Mouse (Mus musculus) hindbrain, embryonic 12.5 days (tissue): Measurements from ENCODE around the gene AU022751. TPM values are rescaled to one million over a fixed set of nuclear protein-coding genes. Genes with fewer than 3 reads are reported as not detected.
"Not testable (repeated sequence)": the region's sequence is repeated elsewhere in the genome, so short reads cannot be mapped to it uniquely, and the experiment has no call there.

ENCODE experiments used
- ATAC-seq: fragments of 200-750 bp; cut with Nextera tagmentation; 2 replicates; pipeline ENCODE4 v1.8.0; 2017; ENCODE audit warnings: moderate TSS enrichment; ENCODE audit not compliant: low FRiP score
- H3K27ac ChIP-seq: fragments of 300-500 bp; sonication (generic); 2 replicates; pipeline ENCODE4 v1.5.1; 2016; ENCODE audit warnings: mild to moderate bottlenecking
- H3K27me3 ChIP-seq: fragments of 300-500 bp; sonication (generic); 2 replicates; pipeline ENCODE4 v1.6.1; 2016; ENCODE audit warnings: mild to moderate bottlenecking
- H3K36me3 ChIP-seq: fragments of 300-500 bp; sonication (generic); 2 replicates; pipeline ENCODE4 v1.6.1; 2016; ENCODE audit warnings: mild to moderate bottlenecking
- H3K4me1 ChIP-seq: fragments of 300-500 bp; sonication (generic); 2 replicates; pipeline ENCODE4 v1.6.1; 2016
- H3K4me2 ChIP-seq: fragments of 300-500 bp; sonication (generic); replicated peaks from 2 replicates; pipeline ENCODE4 v1.6.1; 2016; ENCODE audit warnings: mild to moderate bottlenecking
- H3K4me3 ChIP-seq: fragments of 300-500 bp; sonication (generic); 2 replicates; pipeline ENCODE4 v1.5.1; 2016; ENCODE audit warnings: mild to moderate bottlenecking
- H3K9ac ChIP-seq: fragments of 300-500 bp; sonication (generic); 2 replicates; pipeline ENCODE4 v1.6.1; 2016; ENCODE audit warnings: mild to moderate bottlenecking, moderate library complexity
- H3K9me3 ChIP-seq: fragments of 300-500 bp; sonication (generic); replicated peaks from 2 replicates; pipeline ENCODE4 v1.6.1; 2016; ENCODE audit warnings: mild to moderate bottlenecking
- WGBS: fragments of 180-500 bp; shearing (Covaris S2); methylation state at CpG from one replicate; pipeline ENCODE4 v1.1.7; 2016; 5-methylcytosine and 5-hydroxymethylcytosine counted together
- microRNA-seq: library from miRNA; unstranded; fragments of <30 nt; microRNA quantifications from one replicate; pipeline ENCODE4, GENCODE M21; 2017
- polyA plus RNA-seq: library from polyadenylated mRNA; unstranded; fragments of >200 nt; fragmentation: Nextera tagmentation; extraction: Ambion mirVana; gene quantifications from 2 replicates; pipeline ENCODE4 v1.2.1, GENCODE M21; 2016

Gene AU022751
- polyA plus RNA-seq: not detected in 2 replicates

DNA sequence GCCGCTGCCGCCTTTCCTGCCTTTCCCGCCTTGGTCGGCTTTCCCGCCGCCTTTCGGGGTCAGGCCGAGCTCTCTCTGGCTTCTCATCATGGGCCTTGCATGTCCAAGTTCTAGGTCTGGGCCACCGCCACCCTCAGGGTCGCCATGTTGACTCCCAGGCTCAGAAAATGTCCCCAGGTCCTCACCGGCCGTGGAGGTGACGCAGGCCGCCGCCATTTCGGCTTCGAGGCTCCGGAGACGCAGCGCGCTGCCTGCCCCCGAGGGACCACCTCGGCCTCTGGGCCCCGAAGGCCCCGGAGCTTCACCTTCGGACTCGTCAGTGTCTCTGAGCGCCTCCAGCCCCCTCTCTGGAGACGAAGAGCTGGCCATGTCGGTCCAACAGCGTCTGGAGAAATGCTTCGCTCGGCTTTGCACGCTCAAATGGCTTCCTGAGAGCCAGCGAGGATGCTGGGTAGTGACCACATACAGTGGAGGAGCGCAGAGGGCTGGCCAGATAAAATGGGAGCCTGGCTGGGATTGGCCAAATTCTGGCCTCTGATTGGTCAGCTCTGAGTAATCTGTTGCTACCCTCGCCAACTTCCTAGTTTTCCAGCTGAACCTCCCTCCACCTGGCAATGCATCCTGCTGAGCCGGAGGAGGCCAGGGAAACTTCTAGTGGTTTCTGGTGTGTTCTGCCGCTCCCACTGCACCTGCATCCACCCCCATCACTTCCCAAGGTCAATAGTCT, at the start of gene AU022751:
TSS of gene AU022751 (minus strand) at position 466 of the 727 bp plus-strand sequence.
- H3K9me3 ChIP-seq: peaks cover 18% of the 10 kb centered on the region

DNA sequence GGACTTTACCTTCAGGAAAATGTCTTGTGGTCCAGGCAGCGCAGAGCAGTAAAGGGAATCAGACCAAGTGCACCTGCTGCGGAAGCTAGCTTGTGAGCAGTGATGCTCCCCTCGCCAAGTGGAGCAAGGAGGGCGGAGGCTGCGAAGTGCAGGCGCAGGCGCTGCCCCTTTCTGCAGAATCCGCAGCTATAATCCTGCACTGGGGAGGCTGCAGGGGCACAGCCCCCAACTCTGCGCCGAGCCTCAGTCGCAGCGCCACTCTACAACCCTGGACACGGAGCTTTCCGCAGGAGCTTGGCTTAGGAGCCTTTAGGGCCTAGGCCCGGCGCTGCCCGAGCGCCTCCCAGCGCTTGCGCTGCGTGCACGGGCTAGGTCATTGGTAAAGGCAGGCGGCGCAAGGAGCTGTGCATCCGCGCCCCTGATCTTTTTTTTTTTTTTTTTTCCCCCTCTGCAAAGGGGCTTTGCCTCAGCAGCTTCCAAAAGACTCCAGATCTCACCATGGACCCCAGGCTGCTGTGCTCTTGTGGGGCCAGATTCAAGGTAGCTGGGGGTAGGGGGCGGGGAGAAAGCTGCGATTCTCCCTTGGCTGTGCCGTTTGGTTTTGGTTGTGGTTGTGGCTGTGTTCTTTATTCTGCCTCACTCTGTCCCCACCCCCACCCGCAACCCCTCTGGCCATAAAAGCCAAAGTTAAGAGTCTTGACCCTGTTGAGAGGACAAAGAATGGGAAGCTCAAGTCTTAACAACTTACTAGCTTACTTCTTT, 9.0 kb upstream of the AU022751 start:
- Histone ChIP-seq H3K9ac (peak overlapping the region; percentile 53; the same call in 1 of the 2 replicates), H3K4me1 (no peaks in the 10 kb centered on the region), H3K36me3 (no peaks in the 10 kb centered on the region), H3K27ac (no peak overlapping the region), H3K4me2 (peak overlapping the region; percentile 53), H3K9me3 (no peaks in the 10 kb centered on the region), H3K4me3 (peak overlapping the region; percentile 42), H3K27me3 (no peaks in the 10 kb centered on the region)
- peak; percentile 93 for ATAC-seq
- WGBS: 13% methylated on average over 30 of the region's 30 CpGs

More for the DNA sequence above, at the start of gene AU022751:
- no peak within 1 kb of the TSS for H3K4me3 ChIP-seq
- no peaks in the 10 kb centered on the region for H3K4me1 ChIP-seq
- WGBS: 86% methylated on average over 39 of the region's 39 CpGs
- H3K27me3 ChIP-seq: no peaks in the 10 kb centered on the region
- H3K27ac ChIP-seq: no peak within 1 kb of the TSS
- H3K4me2 ChIP-seq: no peak within 1 kb of the TSS
- H3K9ac ChIP-seq: no peak within 1 kb of the TSS
- H3K36me3 ChIP-seq: no peaks in the 10 kb centered on the region
- no peak for ATAC-seq

DNA sequence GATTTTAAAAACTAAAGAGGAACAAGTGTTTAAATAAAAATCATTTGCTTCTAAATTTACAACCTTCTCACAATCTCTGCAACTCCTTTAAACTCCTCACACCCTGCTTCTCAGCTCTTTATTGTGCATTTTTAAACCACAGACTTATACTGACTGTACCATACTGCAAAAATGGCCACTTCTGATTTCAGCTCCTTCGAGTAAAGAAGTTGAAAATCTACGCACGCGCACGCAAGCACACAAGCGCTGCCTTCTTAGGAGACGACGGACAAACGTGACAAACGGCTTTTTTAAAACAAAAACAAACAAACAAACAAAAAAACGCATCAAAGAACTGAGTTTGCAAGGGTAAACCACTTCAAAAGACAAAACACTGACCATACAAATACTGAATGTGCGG, 8.3 kb upstream of the AU022751 start:
- 0 out of 2 replicates have a peak, but pooled peaks have one; percentile 22 for ATAC-seq
- H3K4me3 ChIP-seq: peak overlapping the region; percentile 42
- WGBS: 22% methylated on average over 12 of the region's 12 CpGs

DNA sequence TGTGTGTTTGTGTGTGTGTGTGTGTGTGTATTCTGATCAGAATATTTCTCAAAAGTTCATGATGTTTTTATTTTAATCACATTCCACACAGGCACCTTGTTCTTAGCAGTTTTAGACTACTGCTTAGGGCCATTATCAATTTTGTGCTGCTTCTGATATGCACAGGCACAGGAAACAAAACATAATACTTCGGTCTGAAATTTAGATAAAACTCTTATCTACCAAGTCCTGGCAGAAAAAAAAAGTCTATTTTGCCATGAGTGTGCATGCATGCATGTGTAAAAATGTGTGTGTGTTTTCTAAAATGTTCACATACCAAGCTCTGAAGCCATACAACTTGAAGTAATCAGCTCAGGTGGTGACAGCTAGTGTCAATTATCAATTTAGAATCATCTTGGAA, 21.7 kb downstream of the AU022751 start:
- no peaks in the 10 kb centered on the region for H3K36me3 ChIP-seq
- H3K27me3 ChIP-seq: no peaks in the 10 kb centered on the region
- no peak overlapping the region for H3K4me3 ChIP-seq
- no peaks in the 10 kb centered on the region for H3K9me3 ChIP-seq
- WGBS: 85% methylated on average over 1 of the region's 1 CpGs
- no peaks in the 10 kb centered on the region for H3K4me1 ChIP-seq
- H3K4me2 ChIP-seq: no peak overlapping the region
- no peak overlapping the region for H3K27ac ChIP-seq
- no peak overlapping the region for H3K9ac ChIP-seq
- ATAC-seq: no peak

More for the DNA sequence above, 8.3 kb upstream of the AU022751 start:
- Histone ChIP-seq H3K27me3 (no peaks in the 10 kb centered on the region), H3K9me3 (no peaks in the 10 kb centered on the region), H3K36me3 (no peaks in the 10 kb centered on the region), H3K27ac (no peak overlapping the region), H3K4me2 (peak overlapping the region; percentile 53), H3K4me1 (no peaks in the 10 kb centered on the region), H3K9ac (no peak overlapping the region; the same call in 1 of the 2 replicates)

DNA sequence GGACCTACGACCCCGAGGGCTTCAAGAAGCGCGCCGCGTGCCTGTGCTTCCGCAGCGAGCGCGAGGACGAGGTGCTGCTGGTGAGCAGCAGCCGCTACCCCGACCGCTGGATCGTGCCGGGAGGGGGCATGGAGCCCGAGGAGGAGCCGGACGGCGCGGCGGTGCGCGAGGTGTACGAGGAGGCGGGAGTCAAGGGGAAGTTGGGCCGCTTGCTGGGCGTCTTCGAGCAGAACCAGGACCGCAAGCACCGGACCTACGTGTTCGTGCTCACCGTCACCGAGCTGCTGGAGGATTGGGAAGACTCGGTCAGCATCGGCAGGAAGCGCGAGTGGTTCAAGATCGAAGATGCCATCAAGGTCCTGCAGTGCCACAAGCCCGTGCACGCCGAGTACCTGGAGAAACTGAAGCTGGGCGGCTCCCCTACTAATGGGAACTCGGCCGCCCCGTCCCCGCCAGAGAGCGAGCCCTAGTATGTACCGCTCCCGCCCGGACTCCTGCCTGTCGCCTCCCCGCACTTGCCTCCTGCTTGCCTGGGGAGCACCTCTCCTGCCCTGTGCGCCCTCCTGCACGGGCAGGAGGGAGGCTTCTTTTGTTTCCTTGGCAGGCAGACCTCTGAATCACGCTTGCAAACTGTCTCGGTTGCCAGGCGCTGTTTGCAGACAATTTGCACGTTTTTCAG, 35.1 kb downstream of the AU022751 start:
- not testable (repeated sequence) for H3K36me3 ChIP-seq, H3K4me1 ChIP-seq, H3K9ac ChIP-seq, H3K9me3 ChIP-seq, H3K27me3 ChIP-seq
- H3K4me2 ChIP-seq: peak overlapping the region; percentile 49
- peak overlapping the region; percentile 37 for H3K4me3 ChIP-seq
- ATAC-seq: peak; percentile 65
- 21% methylated on average over 7 of the region's 60 CpGs for WGBS
- peak overlapping the region; percentile 72; the same call in 1 of the 2 replicates for H3K27ac ChIP-seq

DNA sequence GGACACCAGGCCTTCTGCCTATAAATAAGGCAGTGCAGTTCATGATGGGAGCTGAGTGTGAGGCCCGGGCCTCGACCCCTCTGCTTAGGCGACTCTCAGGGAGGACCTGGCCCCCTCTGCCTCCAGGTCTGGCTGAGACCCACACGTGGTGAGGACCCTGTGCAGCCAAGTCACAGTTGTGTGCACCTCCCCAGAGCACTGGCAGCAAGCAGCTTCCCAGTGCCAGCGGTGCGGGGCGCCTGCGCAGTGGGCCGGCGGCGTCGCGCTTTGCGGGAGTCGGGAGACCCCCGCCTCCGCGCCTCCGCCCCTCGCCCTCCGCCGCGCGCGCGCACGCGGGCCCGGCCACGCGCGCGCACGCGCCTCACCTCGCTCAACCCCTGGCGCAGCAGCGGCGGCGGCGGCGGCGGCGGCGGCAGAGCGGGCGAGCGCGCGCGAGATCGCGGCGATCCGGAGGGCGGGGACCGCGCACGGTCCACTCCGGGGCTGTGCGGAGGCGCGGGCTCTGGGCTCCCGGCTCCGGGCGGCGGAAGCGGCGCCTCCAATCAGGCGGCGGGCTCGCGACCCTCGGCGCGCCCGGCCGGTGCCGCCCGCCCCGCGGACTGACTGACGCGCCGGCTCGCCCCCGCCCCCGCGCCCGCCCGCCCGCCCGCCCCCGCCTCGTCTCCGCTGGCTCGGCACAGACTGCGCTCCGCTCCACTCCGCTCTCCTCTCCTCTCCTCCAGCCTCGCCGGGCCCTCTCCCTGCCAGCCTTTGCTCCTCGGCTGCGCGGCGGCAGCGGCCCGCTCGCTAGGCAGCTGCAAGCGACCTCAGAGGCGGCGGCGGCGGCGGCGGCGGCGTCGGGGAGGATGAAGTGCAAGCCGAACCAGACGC, 35.9 kb downstream of the AU022751 start, which contains the start of gene Nudt11:
TSS of gene Nudt11 (plus strand) at position 388 of the 870 bp plus-strand sequence.
- not testable (repeated sequence) for H3K4me1 ChIP-seq, H3K9me3 ChIP-seq, H3K9ac ChIP-seq, H3K27me3 ChIP-seq, H3K36me3 ChIP-seq
- peak; percentile 91 for ATAC-seq
- peak within 1 kb of the TSS; percentile 72 for H3K27ac ChIP-seq
- peak within 1 kb of the TSS; percentile 49 for H3K4me2 ChIP-seq
- peak within 1 kb of the TSS; percentile 37 for H3K4me3 ChIP-seq
- WGBS: no CpG with 5 or more reads among the region's 121 CpGs

Small RNAs within 50 kb of the gene (microRNA-seq; reads per million reads assigned to microRNA genes)
- gene Gm27360: not detected

Other genes starting within 250 kb of the AU022751 start
- 14.2 and 15.5 TPM in 2 replicates for gene Nudt11, start 36.0 kb downstream of the AU022751 start, polyA plus RNA-seq
- gene Nudt10, start 89.6 kb upstream of the AU022751 start, polyA plus RNA-seq: 36.4 and 38.7 TPM in 2 replicates
- gene Bmp15, start 237.3 kb upstream of the AU022751 start, polyA plus RNA-seq: 0.15 and 0.17 TPM in 2 replicates